In genomic region chr9:53975122-53975518, GRCm38 (mm10) we compare ENCODE assay signal across 8 mouse cellular contexts. TPM values are rescaled to one million over a fixed set of nuclear protein-coding genes. Genes with fewer than 3 reads are reported as not detected.
A peak's percentile ranks its signal among the peaks of the same experiment; 100 is the strongest.
DNase-seq lines count a peak whose midpoint lies in the region; ATAC-seq and TF ChIP-seq lines count a peak whose summit lies in the region.

TSS of gene Elmod1 (minus strand) at chr9:53975301.

- no peak for DNase-seq in heart, adult 18-20 months
- peak; percentile 74 for DNase-seq in forebrain, embryonic 14.5 days (ENCODE audit: low spot score)
- peak; percentile 16 for DNase-seq in kidney, adult 9 months
- no peak for DNase-seq in thymus, adult 2 months

- TF ChIP-seq POLR2A in thymus, adult 2 months (IDR thresholded peaks at IDR 0.05; ENCODE audit: control insufficient read depth, extremely low read depth, insufficient read depth, low read length, poor library complexity): no peak

- ATAC-seq in heart, embryonic 13.5 days (ENCODE audit: extremely low read depth, insufficient number of reproducible peaks, low FRiP score, low TSS enrichment): peak; percentile 8; the same call in 1 of the 2 replicates
- peak; percentile 61 for ATAC-seq in cerebellum, adult (ENCODE audit: insufficient number of reproducible peaks, low FRiP score, low TSS enrichment)
- ATAC-seq in forebrain, embryonic 14.5 days: peak; percentile 89
- ATAC-seq in limb, embryonic 12.5 days (ENCODE audit: insufficient number of reproducible peaks, insufficient read depth, low FRiP score, low TSS enrichment, low read depth): peak; percentile 47; the same call in 1 of the 2 replicates
- ATAC-seq in neural tube, embryonic 12.5 days (ENCODE audit: low FRiP score, low read depth): peak; percentile 90

- no peak within 1 kb of the TSS for H3K27ac ChIP-seq in heart, embryonic 13.5 days (replicated peaks)
- peak within 1 kb of the TSS; percentile 82 for H3K27ac ChIP-seq in forebrain, embryonic 14.5 days (ENCODE audit: low read depth, low read length)
- H3K27ac ChIP-seq in limb, embryonic 12.5 days: no peak within 1 kb of the TSS
- H3K27ac ChIP-seq in neural tube, embryonic 12.5 days: peak within 1 kb of the TSS; percentile 64; the same call in 1 of the 2 replicates
- H3K27ac ChIP-seq in thymus, adult 2 months (ENCODE audit: control insufficient read depth, insufficient read depth, low read length): no peak within 1 kb of the TSS

- H3K4me3 ChIP-seq in heart, embryonic 13.5 days: peak within 1 kb of the TSS; percentile 59
- peak within 1 kb of the TSS; percentile 75 for H3K4me3 ChIP-seq in forebrain, embryonic 14.5 days (ENCODE audit: low read depth, low read length)
- H3K4me3 ChIP-seq in limb, embryonic 12.5 days (replicated peaks): peak within 1 kb of the TSS; percentile 58
- peak within 1 kb of the TSS; percentile 57 for H3K4me3 ChIP-seq in neural tube, embryonic 12.5 days
- no peak within 1 kb of the TSS for H3K4me3 ChIP-seq in thymus, adult 2 months (ENCODE audit: control insufficient read depth, insufficient read depth, low read length)

- H3K4me2 ChIP-seq in heart, embryonic 13.5 days: peak within 1 kb of the TSS; percentile 94
- peak within 1 kb of the TSS; percentile 89 for H3K4me2 ChIP-seq in forebrain, embryonic 14.5 days (ENCODE audit: low read length)
- H3K4me2 ChIP-seq in limb, embryonic 12.5 days: peak within 1 kb of the TSS; percentile 97
- H3K4me2 ChIP-seq in neural tube, embryonic 12.5 days (replicated peaks): peak within 1 kb of the TSS; percentile 82

- TF ChIP-seq CTCF in thymus, adult 2 months (IDR thresholded peaks at IDR 0.05; ENCODE audit: borderline replicate concordance, control insufficient read depth, extremely low read depth, insufficient read depth, low read length, poor library complexity): no peak

- peak within 1 kb of the TSS; percentile 53 for H3K9ac ChIP-seq in heart, embryonic 13.5 days
- peak within 1 kb of the TSS; percentile 84 for H3K9ac ChIP-seq in forebrain, embryonic 14.5 days (ENCODE audit: low read length)
- peak within 1 kb of the TSS; percentile 57 for H3K9ac ChIP-seq in limb, embryonic 12.5 days (replicated peaks)
- H3K9ac ChIP-seq in neural tube, embryonic 12.5 days: peak within 1 kb of the TSS; percentile 69

- WGBS in heart, embryonic 13.5 days: under 1% methylated on average over 31 of the region's 36 CpGs
- WGBS in forebrain, embryonic 14.5 days: under 1% methylated on average over 28 of the region's 36 CpGs
- WGBS in limb, embryonic 12.5 days: 2% methylated on average over 36 of the region's 36 CpGs
- WGBS in neural tube, embryonic 12.5 days: 0% methylated on average over 36 of the region's 36 CpGs
- 2% methylated on average over 33 of the region's 36 CpGs for WGBS in thymus, adult 2 months

- no peaks in the 10 kb centered on the region for H3K9me3 ChIP-seq in heart, embryonic 13.5 days
- no peaks in the 10 kb centered on the region for H3K9me3 ChIP-seq in forebrain, embryonic 14.5 days (replicated peaks; ENCODE audit: control insufficient read depth, low read length)
- H3K9me3 ChIP-seq in limb, embryonic 12.5 days: no peaks in the 10 kb centered on the region
- no peaks in the 10 kb centered on the region for H3K9me3 ChIP-seq in neural tube, embryonic 12.5 days

- no peaks in the 10 kb centered on the region for H3K36me3 ChIP-seq in heart, embryonic 13.5 days
- no peaks in the 10 kb centered on the region for H3K36me3 ChIP-seq in forebrain, embryonic 14.5 days (ENCODE audit: control insufficient read depth, insufficient read depth, low read length)
- H3K36me3 ChIP-seq in limb, embryonic 12.5 days: no peaks in the 10 kb centered on the region
- H3K36me3 ChIP-seq in neural tube, embryonic 12.5 days: no peaks in the 10 kb centered on the region
- no peaks in the 10 kb centered on the region for H3K36me3 ChIP-seq in thymus, adult 2 months (ENCODE audit: control insufficient read depth, insufficient read depth, low read length)

- H3K4me1 ChIP-seq in heart, embryonic 13.5 days: peaks cover 12% of the 10 kb centered on the region
- no peaks in the 10 kb centered on the region; the same call in 1 of the 2 replicates for H3K4me1 ChIP-seq in forebrain, embryonic 14.5 days (ENCODE audit: control insufficient read depth, insufficient read depth, low read length)
- peaks cover 12% of the 10 kb centered on the region for H3K4me1 ChIP-seq in limb, embryonic 12.5 days (replicated peaks)
- H3K4me1 ChIP-seq in neural tube, embryonic 12.5 days: peaks cover 3% of the 10 kb centered on the region; the same call in 1 of the 2 replicates
- no peaks in the 10 kb centered on the region for H3K4me1 ChIP-seq in thymus, adult 2 months (replicated peaks; ENCODE audit: control insufficient read depth, insufficient read depth, low read length)

- H3K27me3 ChIP-seq in heart, embryonic 13.5 days (replicated peaks): peaks cover 63% of the 10 kb centered on the region
- no peaks in the 10 kb centered on the region; the same call in 1 of the 2 replicates for H3K27me3 ChIP-seq in forebrain, embryonic 14.5 days (replicated peaks; ENCODE audit: control insufficient read depth, insufficient read depth, low read length)
- H3K27me3 ChIP-seq in limb, embryonic 12.5 days: peaks cover 36% of the 10 kb centered on the region
- no peaks in the 10 kb centered on the region for H3K27me3 ChIP-seq in neural tube, embryonic 12.5 days (replicated peaks)
- no peaks in the 10 kb centered on the region; the same call in 1 of the 2 replicates for H3K27me3 ChIP-seq in thymus, adult 2 months (ENCODE audit: control insufficient read depth, insufficient read depth, low read length)

RNA-seq across cellular contexts. Expression of gene Elmod1, which starts in this region (rescaled TPM):
- not detected in 2 replicates for polyA plus RNA-seq in heart, embryonic 13.5 days (2015; fragmentation: Nextera tagmentation; extraction: Ambion mirVana)
- under 1 TPM in 1 of 2 experiments, not detected in 1; 0.21 TPM for total RNA-seq in heart, adult 18-20 months (2021)
- 11.6 and 19.5 TPM in 2 replicates for polyA plus RNA-seq in forebrain, embryonic 14.5 days (2014; fragmentation: Nextera tagmentation; extraction: Ambion mirVana)
- polyA plus RNA-seq in limb, embryonic 12.5 days (2016; fragmentation: Nextera tagmentation; extraction: Ambion mirVana): 0.68 and 0.75 TPM in 2 replicates
- polyA plus RNA-seq in neural tube, embryonic 12.5 days (2016; fragmentation: Nextera tagmentation; extraction: Ambion mirVana): 10.9 and 15.0 TPM in 2 replicates
- polyA plus RNA-seq in thymus, adult 2 months (2012; rRNA removed): 0.04 and 0.05 TPM in 2 replicates

Comparison
In these comparisons a context has a peak if more than half of its experiments do, and no peak if none do; other contexts are left out.
1. Peak in ATAC-seq, H3K4me3 ChIP-seq, H3K9ac ChIP-seq and H3K4me2 ChIP-seq in heart, embryonic 13.5 days; RNA of the gene not detected or under 1 TPM.
2. Peak in ATAC-seq, H3K4me3 ChIP-seq, H3K9ac ChIP-seq and H3K4me2 ChIP-seq in limb, embryonic 12.5 days; RNA of the gene not detected or under 1 TPM.
3. ATAC-seq: peak in every context shown above with its lines; median percentile 90 in neural tube, embryonic 12.5 days; 89 in forebrain, embryonic 14.5 days; 61 in cerebellum, adult; 47 in limb, embryonic 12.5 days; 8 in heart, embryonic 13.5 days.
4. H3K27ac ChIP-seq: peak in forebrain, embryonic 14.5 days (single experiment) and neural tube, embryonic 12.5 days (single experiment); none in heart, embryonic 13.5 days (single experiment), limb, embryonic 12.5 days (single experiment) and thymus, adult 2 months (single experiment).
5. DNase-seq: peak in forebrain, embryonic 14.5 days (single experiment) and kidney, adult 9 months (single experiment); none in heart, adult 18-20 months (0 of 2) and thymus, adult 2 months (single experiment).
6. Peak in every context shown above with its lines, with median percentiles within 50 percentile points of each other: H3K4me2 ChIP-seq and H3K9ac ChIP-seq.